ENCODE assay signal across 12 mouse cellular contexts in the genomic region with DNA sequence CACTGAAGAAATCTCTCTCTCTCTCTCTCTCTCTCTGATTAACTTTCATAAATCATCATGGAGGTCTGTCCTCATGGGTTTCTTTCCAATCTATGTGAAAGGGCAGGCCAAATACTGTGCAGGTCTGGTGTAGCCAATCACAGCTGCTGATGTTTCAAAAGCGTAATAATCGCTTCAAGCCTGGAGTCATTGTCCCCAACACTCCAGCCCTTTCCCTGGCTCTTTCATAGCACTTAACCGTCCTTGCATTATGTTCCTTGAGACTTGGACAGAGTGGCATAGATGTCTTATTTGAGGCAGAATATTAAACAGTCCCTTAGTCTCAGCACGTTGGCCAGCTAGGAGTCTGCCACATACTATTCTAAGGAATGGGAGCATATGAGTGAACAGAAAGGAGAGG.
"Had no signal": no experiment of that assay in that cellular context is flagged by ENCODE, and none has a peak within 500 bp of the region (broad histone marks: within the 10 kb centered on the region; RNA-seq: fewer than 3 reads in every experiment).

No protein-coding gene starts in this region.

- ATAC-seq: liver, embryonic 12.5 days had no signal

- H3K9ac ChIP-seq: limb, embryonic 15.5 days; liver, embryonic 12.5 days; lung, embryonic 14.5 days; neural tube, embryonic 13.5 days had no signal

- DNase-seq: kidney, adult 8-10 months; kidney, postnatal 25 days; lung, embryonic 14.5 days; lung, postnatal 10 days; lung, postnatal 4 days; right cerebral cortex, adult 18-20 months; right cerebral cortex, postnatal 25 days; thymus, postnatal 36 days had no signal

- H3K27ac ChIP-seq: limb, embryonic 15.5 days; liver, embryonic 12.5 days; neural tube, embryonic 13.5 days had no signal

- H3K9me3 ChIP-seq: limb, embryonic 15.5 days; liver, embryonic 12.5 days; neural tube, embryonic 13.5 days had no signal

- H3K4me3 ChIP-seq: limb, embryonic 15.5 days; liver, embryonic 12.5 days; myocyte; neural tube, embryonic 13.5 days had no signal

- H3K4me2 ChIP-seq: limb, embryonic 15.5 days; liver, embryonic 12.5 days; lung, embryonic 14.5 days; neural tube, embryonic 13.5 days had no signal

- H3K4me1 ChIP-seq: limb, embryonic 15.5 days; liver, embryonic 12.5 days; neural tube, embryonic 13.5 days had no signal

- H3K36me3 ChIP-seq: limb, embryonic 15.5 days; liver, embryonic 12.5 days; neural tube, embryonic 13.5 days had no signal

- H3K27me3 ChIP-seq: limb, embryonic 15.5 days; liver, embryonic 12.5 days; neural tube, embryonic 13.5 days had no signal
